Mouse (Mus musculus) G1E (cell line): ENCODE data around the gene Lsm12. TPM values are rescaled to one million over a fixed set of nuclear protein-coding genes. Genes with fewer than 3 reads are reported as not detected.

Experiments
- ATAC-seq: 2 replicates; pipeline ENCODE4 v1.8.0; 2016; ENCODE audit warnings: mild to moderate bottlenecking; ENCODE audit not compliant: insufficient number of reproducible peaks, poor library complexity, low FRiP score, severe bottlenecking; ENCODE audit errors: extremely low read depth
- DNase-seq: peaks from one replicate; pipeline ENCODE4 v3.0.0; 2012; ENCODE audit warnings: low spot score
- H3K27me3 ChIP-seq: 2 replicates; pipeline ENCODE4 v1.6.1; 2012; ENCODE audit warnings: mild to moderate bottlenecking, low read length, inconsistent platforms; ENCODE audit not compliant: insufficient read depth
- H3K36me3 ChIP-seq: replicated peaks from 2 replicates; pipeline ENCODE3; 2012; ENCODE audit warnings: mild to moderate bottlenecking, inconsistent platforms
- H3K4me1 ChIP-seq: 2 replicates; pipeline ENCODE4 v1.6.1; 2012; ENCODE audit warnings: low read depth, low read length, inconsistent platforms, mixed read lengths; ENCODE audit not compliant: insufficient read depth
- H3K4me3 ChIP-seq: 2 replicates; pipeline ENCODE4 v1.5.1; 2012; ENCODE audit warnings: low read depth, mild to moderate bottlenecking, inconsistent platforms, low read length, moderate library complexity, mixed read lengths
- H3K9me3 ChIP-seq: replicated peaks from 2 replicates; pipeline ENCODE4 v1.6.1; 2012; ENCODE audit warnings: inconsistent platforms
- CTCF ChIP-seq: IDR thresholded peaks from 2 replicates; pipeline ENCODE4 v1.5.1; 2012; ENCODE audit warnings: low read depth, low read length, inconsistent platforms, mixed read lengths
- GATA1 ChIP-seq: IDR thresholded peaks from 2 replicates; pipeline ENCODE4 v1.6.1; 2012; ENCODE audit warnings: borderline replicate concordance, low read length, inconsistent platforms, mixed read lengths
- GATA2 ChIP-seq: IDR thresholded peaks from 2 replicates; pipeline ENCODE4 v1.6.1; 2012; ENCODE audit warnings: low read depth, low read length, inconsistent platforms, borderline replicate concordance
- POLR2AphosphoS5 ChIP-seq: IDR thresholded peaks from 2 replicates; pipeline ENCODE4 v1.6.1; 2012; ENCODE audit warnings: low read depth, low read length, inconsistent platforms; ENCODE audit not compliant: insufficient replicate concordance
- TAL1 ChIP-seq: conservative IDR thresholded peaks from 2 replicates; pipeline ENCODE4 v1.6.1; 2012; ENCODE audit warnings: low read depth, low read length, inconsistent platforms, mixed read lengths
- polyA plus RNA-seq: library from polyadenylated mRNA; stranded (reverse); fragments of >175 nt; gene quantifications from 2 replicates; pipeline ENCODE4 v1.2.3, GENCODE M21; 2012
- total RNA-seq, 2 experiments: library from RNA; stranded (forward) in 1 of 2; stranded (reverse) in 1 of 2; fragments of 200-1000 nt in 1 of 2; fragments of >200 nt in 1 of 2; fragmentation: Nextera tagmentation in 1 of 2; gene quantifications; 2 replicates each; pipeline ENCODE4 v1.2.3; 2014 to 2017

Lsm12 gene
- total and polyA plus RNA-seq, 3 experiments = 51.8 to 160 (median 136) TPM

DNA sequence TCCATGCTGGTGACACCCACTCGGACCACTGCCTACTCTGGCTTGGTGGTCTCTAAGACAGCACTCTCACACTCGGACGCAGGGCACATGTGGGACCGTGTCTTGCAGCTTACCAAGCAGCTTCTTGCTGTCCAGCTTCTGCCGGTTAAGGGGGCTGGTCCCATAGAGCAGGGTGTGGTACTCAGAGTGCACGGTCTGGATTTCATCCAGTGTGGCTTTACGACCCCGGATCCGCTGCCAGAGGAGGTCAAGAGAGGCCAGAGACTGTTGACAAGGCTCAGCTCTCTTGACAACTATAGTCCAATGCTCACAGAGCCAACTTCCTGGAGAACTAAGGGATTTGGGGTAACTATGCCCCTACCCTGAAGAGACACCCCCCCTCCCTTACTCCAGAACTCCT, 14.8 kb upstream of the Lsm12 start:
- no peak for DNase-seq
- H3K27me3 ChIP-seq = peaks cover 22% of the 10 kb centered on the region
- H3K4me1 ChIP-seq = peaks cover 24% of the 10 kb centered on the region
- peaks cover 81% of the 10 kb centered on the region for H3K36me3 ChIP-seq
- no peak for ATAC-seq
- TF ChIP-seq GATA1 (no peak), CTCF (no peak), POLR2AphosphoS5 (no peak), TAL1 (no peak), GATA2 (no peak)
- H3K9me3 ChIP-seq = no peaks in the 10 kb centered on the region
- no peak overlapping the region for H3K4me3 ChIP-seq

DNA sequence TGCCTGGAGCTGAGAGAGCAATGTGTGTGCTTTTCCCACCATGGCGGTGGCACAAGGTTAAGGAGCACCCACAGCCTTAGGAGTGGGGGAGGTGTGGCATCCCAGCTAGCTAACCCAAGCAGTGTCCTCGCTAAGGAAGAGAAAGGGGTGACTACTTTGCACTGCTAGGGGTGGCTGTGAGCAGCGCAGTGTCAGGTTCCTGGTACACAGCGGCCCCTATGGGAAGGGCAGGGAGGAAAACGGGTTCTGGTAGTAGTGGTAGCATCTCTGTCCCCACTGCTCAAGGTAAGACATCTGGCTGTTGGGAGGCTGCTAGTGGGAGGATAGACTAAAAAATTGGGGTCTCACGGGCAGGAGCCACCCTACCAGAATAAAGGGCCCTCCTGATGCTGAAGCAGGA, 13.1 kb upstream of the Lsm12 start:
- DNase-seq (no peak), ATAC-seq (no peak)
- peaks cover 24% of the 10 kb centered on the region for H3K4me1 ChIP-seq
- H3K27me3 ChIP-seq = peaks cover 22% of the 10 kb centered on the region
- peaks cover 90% of the 10 kb centered on the region for H3K36me3 ChIP-seq
- no peak for TF ChIP-seq GATA2
- TF ChIP-seq POLR2AphosphoS5 = no peak
- no peak for TF ChIP-seq GATA1
- H3K4me3 ChIP-seq = no peak overlapping the region
- H3K9me3 ChIP-seq = no peaks in the 10 kb centered on the region

DNA sequence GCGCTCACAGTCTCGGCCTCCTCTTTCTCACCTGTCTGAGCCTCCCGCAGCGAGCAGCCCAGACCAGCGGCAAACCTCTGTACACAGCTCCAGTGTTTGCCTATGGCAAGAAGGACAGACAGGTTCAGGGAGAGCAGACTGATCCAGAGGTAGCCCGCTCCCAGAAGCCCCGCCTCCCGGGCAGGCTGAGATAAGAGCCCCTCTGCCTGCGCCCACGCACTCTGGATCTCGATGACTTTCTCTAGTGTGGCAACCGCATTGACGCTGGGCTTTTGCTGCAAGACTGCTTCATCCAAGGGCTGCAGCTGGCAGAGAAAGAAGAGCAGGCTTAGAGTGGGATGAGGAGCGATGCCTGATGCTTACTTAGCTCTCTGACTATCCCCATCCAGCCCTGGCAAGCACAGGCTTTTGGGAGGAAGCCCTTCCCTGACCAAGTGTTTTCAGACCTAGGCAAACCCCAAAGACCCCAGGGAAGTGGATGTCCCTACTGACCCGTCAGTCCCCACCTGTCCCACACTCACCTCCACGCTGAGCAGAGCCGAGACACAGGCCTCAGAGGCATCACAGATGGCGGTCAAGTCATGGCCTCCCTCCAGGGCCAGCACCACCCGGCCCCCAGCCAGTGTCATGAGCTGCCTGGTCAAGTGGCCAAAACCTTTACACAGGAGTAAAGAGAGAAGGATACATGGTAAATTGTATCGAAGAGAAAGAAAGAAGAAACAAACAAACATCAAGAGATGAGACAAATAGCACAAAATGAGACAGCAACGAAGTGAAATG, 11.1 kb upstream of the Lsm12 start:
- H3K4me3 ChIP-seq = peak overlapping the region; percentile 33; the same call in 1 of the 2 replicates
- H3K4me1 ChIP-seq = peaks cover 25% of the 10 kb centered on the region
- ATAC-seq = no peak
- peak; percentile 69 for DNase-seq
- no peak for TF ChIP-seq GATA1
- TF ChIP-seq TAL1 = no peak
- TF ChIP-seq POLR2AphosphoS5 = no peak
- no peak for TF ChIP-seq CTCF
- TF ChIP-seq GATA2 = no peak
- peaks cover 90% of the 10 kb centered on the region for H3K36me3 ChIP-seq
- peaks cover 18% of the 10 kb centered on the region for H3K27me3 ChIP-seq
- H3K9me3 ChIP-seq = no peaks in the 10 kb centered on the region

GRCm38 (mm10) chr11:102193657-102194440, 8.8 kb upstream of the Lsm12 start:
- ATAC-seq (no peak), DNase-seq (no peak)
- peaks cover 5% of the 10 kb centered on the region for H3K27me3 ChIP-seq
- H3K4me1 ChIP-seq = peaks cover 47% of the 10 kb centered on the region
- no peaks in the 10 kb centered on the region for H3K9me3 ChIP-seq
- no peak overlapping the region for H3K4me3 ChIP-seq
- H3K36me3 ChIP-seq = peaks cover 71% of the 10 kb centered on the region
- TF ChIP-seq GATA2 (no peak), GATA1 (no peak), TAL1 (no peak), POLR2AphosphoS5 (no peak), CTCF (no peak)

DNA sequence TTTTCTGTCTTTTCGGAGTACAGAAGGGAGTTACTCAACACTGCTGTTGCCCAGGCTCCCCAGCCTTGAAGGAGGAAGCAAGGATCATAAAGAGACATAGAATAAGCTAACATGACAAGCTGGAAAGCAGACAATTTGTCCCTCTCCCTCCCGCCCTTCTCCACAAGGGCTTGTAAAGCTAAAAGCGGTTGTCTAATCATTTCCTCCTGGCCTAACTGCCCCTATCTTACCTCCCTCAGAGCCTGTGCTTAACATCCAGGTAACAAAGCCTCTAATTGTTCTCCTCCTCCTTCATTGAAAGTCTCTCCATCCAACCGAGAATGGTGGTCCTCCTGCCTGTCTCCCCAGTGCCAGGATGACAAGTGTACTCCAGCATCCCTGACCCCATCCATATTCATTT, 5.8 kb upstream of the Lsm12 start:
- H3K4me1 ChIP-seq = peaks cover 37% of the 10 kb centered on the region
- no peak for TF ChIP-seq POLR2AphosphoS5
- no peak for TF ChIP-seq TAL1
- TF ChIP-seq GATA1 = no peak
- no peak for TF ChIP-seq CTCF
- TF ChIP-seq GATA2 = no peak
- no peaks in the 10 kb centered on the region for H3K27me3 ChIP-seq
- H3K36me3 ChIP-seq = peaks cover 46% of the 10 kb centered on the region
- H3K4me3 ChIP-seq = peak overlapping the region; percentile 74; the same call in 1 of the 2 replicates
- no peaks in the 10 kb centered on the region for H3K9me3 ChIP-seq
- ATAC-seq (no peak), DNase-seq (no peak)
